Mouse (Mus musculus) limb, embryonic 14.5 days (tissue): Measurements from ENCODE around the gene Crnn. TPM values are rescaled to one million over a fixed set of nuclear protein-coding genes. Genes with fewer than 3 reads are reported as not detected.

Experiments used
- ATAC-seq: fragments of 200-750 bp; cut with Nextera tagmentation; 2 replicates; pipeline ENCODE4 v1.8.0; 2017; ENCODE audit warnings: low read depth, moderate number of reproducible peaks, moderate TSS enrichment; ENCODE audit not compliant: low FRiP score
- DNase-seq: peaks from one replicate; pipeline ENCODE4 v3.0.0-alpha.2; 2015; ENCODE audit warnings: low spot score
- H3K27ac ChIP-seq: fragments of 300-500 bp; sonication (generic); replicated peaks from 2 replicates; pipeline ENCODE4 v1.5.1; 2014; ENCODE audit warnings: low read depth, mild to moderate bottlenecking, low read length, moderate library complexity, mixed read lengths
- H3K27me3 ChIP-seq: fragments of 300-500 bp; sonication (generic); 2 replicates; pipeline ENCODE4 v1.6.1; 2014; ENCODE audit warnings: low read length, mixed read lengths; ENCODE audit not compliant: control insufficient read depth, insufficient read depth
- H3K36me3 ChIP-seq: fragments of 300-500 bp; sonication (generic); 2 replicates; pipeline ENCODE4 v1.6.1; 2014; ENCODE audit warnings: mild to moderate bottlenecking, low read length, moderate library complexity, mixed read lengths; ENCODE audit not compliant: control insufficient read depth, insufficient read depth
- H3K4me1 ChIP-seq: fragments of 300-500 bp; sonication (generic); 2 replicates; pipeline ENCODE4 v1.6.1; 2014; ENCODE audit warnings: antibody characterized with exemption, low read length, mixed read lengths; ENCODE audit not compliant: control insufficient read depth, insufficient read depth
- H3K4me2 ChIP-seq: fragments of 300-500 bp; sonication (generic); replicated peaks from 2 replicates; pipeline ENCODE4 v1.6.1; 2014; ENCODE audit warnings: low read depth, mild to moderate bottlenecking, low read length, moderate library complexity; ENCODE audit not compliant: severe bottlenecking
- H3K4me3 ChIP-seq: fragments of 300-500 bp; sonication (generic); replicated peaks from 2 replicates; pipeline ENCODE4 v1.5.1; 2014; ENCODE audit warnings: low read length
- H3K9ac ChIP-seq: fragments of 300-500 bp; sonication (generic); 2 replicates; pipeline ENCODE4 v1.6.1; 2014; ENCODE audit warnings: mild to moderate bottlenecking, low read depth, low read length, moderate library complexity; ENCODE audit not compliant: severe bottlenecking
- H3K9me3 ChIP-seq: fragments of 300-500 bp; sonication (generic); 2 replicates; pipeline ENCODE4 v1.6.1; 2016; ENCODE audit warnings: low read length; ENCODE audit not compliant: control insufficient read depth
- POLR2A ChIP-seq: fragments of 200-500 bp; IDR thresholded peaks from 2 replicates; pipeline ENCODE4 v1.8.0; 2012; ENCODE audit warnings: inconsistent platforms, mild to moderate bottlenecking, moderate library complexity, borderline replicate concordance; ENCODE audit not compliant: insufficient read depth, insufficient read length; ENCODE audit errors: extremely low read depth
- WGBS: fragments of 180-500 bp; shearing (Covaris S2); extraction: QIAGEN DNeasy Blood & Tissue Kit; methylation state at CpG from one replicate; pipeline ENCODE4 v1.1.7; 2014; 5-methylcytosine and 5-hydroxymethylcytosine counted together
- polyA plus RNA-seq, 2 experiments: library from polyadenylated mRNA; depleted of rRNA in 1 of 2; stranded (reverse) in 1 of 2; unstranded in 1 of 2; fragments of >200 nt; fragmentation: Nextera tagmentation in 1 of 2; extraction: Ambion mirVana in 1 of 2; gene quantifications; 2 replicates each; pipeline versions ENCODE4 v1.2.1 to v1.2.3; 2012 to 2014

Gene Crnn
- polyA plus RNA-seq, 2 experiments: 0.19 to 0.55 TPM

DNA sequence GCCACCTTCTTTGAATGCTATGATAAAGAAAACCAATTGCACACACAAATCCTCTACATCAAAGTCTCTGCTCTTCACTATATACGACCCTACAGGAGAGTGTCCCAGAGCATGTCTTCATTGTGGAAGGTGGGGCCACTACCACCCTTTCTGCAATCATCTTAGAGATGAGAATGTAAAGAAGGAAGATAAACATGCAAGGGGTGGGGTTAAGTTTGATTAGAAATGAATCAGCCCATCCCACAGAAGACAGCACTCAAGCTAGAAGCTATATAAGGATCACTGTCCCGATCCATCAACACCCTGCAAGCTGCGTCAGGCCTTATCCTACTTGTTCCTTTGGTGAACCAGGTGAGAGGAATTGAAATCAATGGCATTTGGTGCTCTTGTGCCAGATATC lies 52.4 kb downstream of the Crnn start, which contains the start of gene Flg2:
Flg2 (plus strand) TSS at position 301 of the 400 bp plus-strand sequence.
- ATAC-seq (no peak), DNase-seq (no peak)
- no peak for TF ChIP-seq POLR2A
- Histone ChIP-seq H3K36me3 (no peaks in the 10 kb centered on the region), H3K4me3 (no peak within 1 kb of the TSS), H3K27me3 (no peaks in the 10 kb centered on the region), H3K4me1 (no peaks in the 10 kb centered on the region), H3K9me3 (no peaks in the 10 kb centered on the region), H3K27ac (no peak within 1 kb of the TSS), H3K4me2 (no peak within 1 kb of the TSS), H3K9ac (no peak within 1 kb of the TSS)
- 84% methylated on average over 3 of the region's 3 CpGs for WGBS

Other genes with a start within 250 kb of the Crnn start
- not detected in 2 replicates for gene Lce3a, start 218.6 kb upstream of the Crnn start, polyA plus RNA-seq (2012; rRNA removed)
- not detected in 2 replicates for gene Lce3a, start 218.6 kb upstream of the Crnn start, polyA plus RNA-seq (2014; fragmentation: Nextera tagmentation; extraction: Ambion mirVana)
- gene Lce3b, start 211.8 kb upstream of the Crnn start, polyA plus RNA-seq (2012; rRNA removed): not detected in 2 replicates
- gene Lce3b, start 211.8 kb upstream of the Crnn start, polyA plus RNA-seq (2014; fragmentation: Nextera tagmentation; extraction: Ambion mirVana): not detected in 2 replicates
- gene Lce3c, start 200.3 kb upstream of the Crnn start, polyA plus RNA-seq (2012; rRNA removed): 0.20 TPM in 1 of 2 replicates, not detected in the other
- gene Lce3c, start 200.3 kb upstream of the Crnn start, polyA plus RNA-seq (2014; fragmentation: Nextera tagmentation; extraction: Ambion mirVana): not detected in 2 replicates
- gene Lce3d, start 187.4 kb upstream of the Crnn start, polyA plus RNA-seq (2012; rRNA removed): not detected in 2 replicates
- not detected in 2 replicates for gene Lce3d, start 187.4 kb upstream of the Crnn start, polyA plus RNA-seq (2014; fragmentation: Nextera tagmentation; extraction: Ambion mirVana)
- gene Lce3e, start 177.7 kb upstream of the Crnn start, polyA plus RNA-seq (2012; rRNA removed): not detected in 2 replicates
- gene Lce3e, start 177.7 kb upstream of the Crnn start, polyA plus RNA-seq (2014; fragmentation: Nextera tagmentation; extraction: Ambion mirVana): not detected in 2 replicates
- not detected in 2 replicates for gene Lce3f, start 152.6 kb upstream of the Crnn start, polyA plus RNA-seq (2012; rRNA removed)
- 1.6 TPM in 1 of 2 replicates, not detected in the other for gene Lce3f, start 152.6 kb upstream of the Crnn start, polyA plus RNA-seq (2014; fragmentation: Nextera tagmentation; extraction: Ambion mirVana)
- 1.4 and 1.5 TPM in 2 replicates for gene Crct1, start 129.1 kb upstream of the Crnn start, polyA plus RNA-seq (2012; rRNA removed)
- gene Crct1, start 129.1 kb upstream of the Crnn start, polyA plus RNA-seq (2014; fragmentation: Nextera tagmentation; extraction: Ambion mirVana): 1.3 and 2.7 TPM in 2 replicates
- gene Lce1m, start 125.7 kb upstream of the Crnn start, polyA plus RNA-seq (2012; rRNA removed): 0.08 TPM in 1 of 2 replicates, not detected in the other
- not detected in 2 replicates for gene Lce1m, start 125.7 kb upstream of the Crnn start, polyA plus RNA-seq (2014; fragmentation: Nextera tagmentation; extraction: Ambion mirVana)
- gene Gm4858, start 76.0 kb upstream of the Crnn start, polyA plus RNA-seq (2012; rRNA removed): not detected in 2 replicates
- not detected in 2 replicates for gene Gm4858, start 76.0 kb upstream of the Crnn start, polyA plus RNA-seq (2014; fragmentation: Nextera tagmentation; extraction: Ambion mirVana)
- gene Flg2, start 52.5 kb downstream of the Crnn start, polyA plus RNA-seq (2012; rRNA removed): 0.01 TPM in 1 of 2 replicates, not detected in the other
- gene Flg2, start 52.5 kb downstream of the Crnn start, polyA plus RNA-seq (2014; fragmentation: Nextera tagmentation; extraction: Ambion mirVana): 0.01 and 0.03 TPM in 2 replicates
- gene Flg, start 128.7 kb downstream of the Crnn start, polyA plus RNA-seq (2012; rRNA removed): not detected in 2 replicates
- gene Flg, start 128.7 kb downstream of the Crnn start, polyA plus RNA-seq (2014; fragmentation: Nextera tagmentation; extraction: Ambion mirVana): 0.48 TPM in 1 of 2 replicates, not detected in the other
- gene Hrnr, start 175.0 kb downstream of the Crnn start, polyA plus RNA-seq (2012; rRNA removed): 0.14 and 0.23 TPM in 2 replicates
- 0.55 and 1.4 TPM in 2 replicates for gene Hrnr, start 175.0 kb downstream of the Crnn start, polyA plus RNA-seq (2014; fragmentation: Nextera tagmentation; extraction: Ambion mirVana)
- gene Rptn, start 248.9 kb downstream of the Crnn start, polyA plus RNA-seq (2012; rRNA removed): not detected in 2 replicates
- not detected in 2 replicates for gene Rptn, start 248.9 kb downstream of the Crnn start, polyA plus RNA-seq (2014; fragmentation: Nextera tagmentation; extraction: Ambion mirVana)